Mouse (Mus musculus): Measurements from ENCODE around the gene Epb41l2. TPM values are rescaled to one million over a fixed set of nuclear protein-coding genes. Genes with fewer than 3 reads are reported as not detected.
A peak's percentile ranks its signal among the peaks of the same experiment; 100 is the strongest.

The Epb41l2 gene
- polyA plus RNA-seq, 1 experiment from 2014 or later, result 93.2 TPM

- 76% methylated on average over 5 of the region's 5 CpGs for WGBS
- Histone ChIP-seq H3K9me3 (no peaks in the 10 kb centered on the region), H3K4me1 (peaks cover 23% of the 10 kb centered on the region), H3K27me3 (no peaks in the 10 kb centered on the region), H3K36me3 (peaks cover 31% of the 10 kb centered on the region), H3K4me3 (no peak overlapping the region), H3K27ac (no peak overlapping the region), H3K4me2 (replicated peaks) (no peak overlapping the region), H3K9ac (no peak overlapping the region)
- ATAC-seq (ENCODE audit: low FRiP score, low read depth), result no peak
Measured at GRCm38 (mm10) chr10:25444198-25444783, 84.7 kb downstream of the Epb41l2 start.

GRCm38 (mm10) chr10:25446953-25447525 is 87.4 kb downstream of the Epb41l2 start:
- Histone ChIP-seq H3K4me1 (peaks cover 15% of the 10 kb centered on the region), H3K4me3 (no peak overlapping the region), H3K27ac (0 out of 2 replicates have a peak overlapping the region, but pooled peaks have one; percentile 48), H3K9ac (no peak overlapping the region), H3K9me3 (no peaks in the 10 kb centered on the region), H3K4me2 (replicated peaks) (no peak overlapping the region), H3K36me3 (peaks cover 24% of the 10 kb centered on the region), H3K27me3 (no peaks in the 10 kb centered on the region)
- WGBS, result 72% methylated on average over 5 of the region's 5 CpGs
- ATAC-seq (ENCODE audit: low FRiP score, low read depth), result no peak

DNA sequence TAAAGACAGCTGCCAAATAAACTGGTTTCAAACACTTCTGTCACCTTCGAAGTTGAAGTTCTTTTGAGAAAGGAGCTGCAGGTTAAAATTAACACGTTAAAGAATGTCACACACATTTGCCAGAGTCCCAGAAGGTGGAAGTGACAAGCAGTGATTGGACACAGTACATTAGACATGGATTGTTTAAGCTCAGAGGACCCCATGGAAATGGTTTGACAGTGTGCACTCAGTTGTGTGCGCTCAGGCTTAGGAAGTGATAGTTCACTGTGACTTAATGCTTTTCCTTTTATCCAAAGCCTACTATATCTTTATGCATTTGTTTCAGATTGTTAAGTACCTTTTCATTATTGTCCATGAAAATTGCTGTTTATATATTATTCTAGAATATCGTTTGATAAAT is 89.1 kb downstream of the Epb41l2 start:
- H3K4me3 ChIP-seq, result no peak overlapping the region
- H3K9ac ChIP-seq, result no peak overlapping the region
- H3K4me1 ChIP-seq, result peaks cover 20% of the 10 kb centered on the region
- peaks cover 21% of the 10 kb centered on the region for H3K36me3 ChIP-seq
- no peak for ATAC-seq (ENCODE audit: low FRiP score, low read depth)
- no peak overlapping the region for H3K4me2 ChIP-seq (replicated peaks)
- no peaks in the 10 kb centered on the region for H3K27me3 ChIP-seq
- 74% methylated on average over 4 of the region's 4 CpGs for WGBS
- H3K27ac ChIP-seq, result no peak overlapping the region
- no peaks in the 10 kb centered on the region for H3K9me3 ChIP-seq

DNA sequence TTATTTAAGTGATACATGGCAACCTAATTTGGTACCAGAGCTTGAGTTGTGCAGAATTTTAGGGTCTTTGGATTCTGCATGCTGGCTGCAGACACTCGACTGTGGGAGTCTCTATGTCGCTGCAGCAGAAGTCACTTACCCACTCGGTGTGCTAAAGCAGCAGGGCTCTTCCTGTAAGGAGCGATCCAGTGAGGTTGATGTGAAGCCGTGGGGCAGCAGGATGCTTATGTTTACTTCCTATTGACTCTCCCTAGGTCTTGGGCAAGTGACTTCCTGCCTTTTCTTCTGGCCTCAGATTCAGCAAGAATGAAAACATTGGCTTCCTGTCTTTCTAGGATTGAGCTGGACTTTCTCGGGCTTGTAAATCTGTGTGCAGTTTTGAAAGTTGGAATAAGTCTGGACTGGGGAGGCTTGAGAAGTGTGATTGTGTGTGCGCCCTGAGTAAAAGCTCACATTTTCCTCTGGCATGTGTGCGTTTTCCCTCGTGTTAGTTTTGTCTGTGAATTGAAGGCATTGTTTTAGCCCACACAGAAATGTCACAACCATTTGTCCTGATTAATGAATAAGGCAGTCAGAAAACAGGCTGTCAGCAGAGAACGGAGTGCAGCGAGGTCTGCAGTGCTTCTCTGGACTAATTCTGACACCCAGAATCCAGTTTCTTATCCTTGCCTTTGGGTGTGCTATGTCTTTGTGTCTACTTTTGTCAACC is 89.9 kb downstream of the Epb41l2 start:
- Histone ChIP-seq H3K4me2 (replicated peaks) (peak overlapping the region; percentile 17), H3K27me3 (no peaks in the 10 kb centered on the region), H3K4me1 (peaks cover 24% of the 10 kb centered on the region), H3K36me3 (peaks cover 21% of the 10 kb centered on the region), H3K27ac (peak overlapping the region; percentile 72), H3K9me3 (no peaks in the 10 kb centered on the region), H3K9ac (no peak overlapping the region), H3K4me3 (no peak overlapping the region)
- no peak for ATAC-seq (ENCODE audit: low FRiP score, low read depth)
- 42% methylated on average over 11 of the region's 11 CpGs for WGBS

DNA sequence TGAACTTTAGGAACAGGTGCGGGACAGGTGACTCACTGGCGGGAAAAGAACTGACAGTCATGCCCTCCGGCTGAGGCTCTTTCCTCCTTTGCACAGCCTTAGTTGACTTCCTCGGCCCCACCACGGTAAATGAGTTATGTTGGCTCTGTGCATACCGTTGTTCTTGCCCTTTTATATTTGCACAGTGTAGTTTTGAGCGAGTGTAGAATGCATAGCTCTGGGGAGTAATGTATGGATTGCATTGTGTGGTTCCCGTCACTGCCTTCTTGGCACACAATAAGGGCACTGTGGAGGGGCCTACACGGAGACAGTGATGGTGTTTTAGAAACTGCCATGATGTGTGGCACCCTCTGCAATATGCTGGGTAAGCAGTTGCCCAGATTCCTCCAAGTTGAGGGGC is 93.6 kb downstream of the Epb41l2 start:
- peaks cover 17% of the 10 kb centered on the region for H3K4me1 ChIP-seq
- no peaks in the 10 kb centered on the region for H3K9me3 ChIP-seq
- ATAC-seq (ENCODE audit: low FRiP score, low read depth), result no peak
- H3K9ac ChIP-seq, result no peak overlapping the region
- no peaks in the 10 kb centered on the region for H3K27me3 ChIP-seq
- H3K36me3 ChIP-seq, result peaks cover 16% of the 10 kb centered on the region
- H3K27ac ChIP-seq, result no peak overlapping the region; the same call in 1 of the 2 replicates
- H3K4me2 ChIP-seq (replicated peaks), result no peak overlapping the region
- 69% methylated on average over 9 of the region's 9 CpGs for WGBS
- H3K4me3 ChIP-seq, result no peak overlapping the region

DNA sequence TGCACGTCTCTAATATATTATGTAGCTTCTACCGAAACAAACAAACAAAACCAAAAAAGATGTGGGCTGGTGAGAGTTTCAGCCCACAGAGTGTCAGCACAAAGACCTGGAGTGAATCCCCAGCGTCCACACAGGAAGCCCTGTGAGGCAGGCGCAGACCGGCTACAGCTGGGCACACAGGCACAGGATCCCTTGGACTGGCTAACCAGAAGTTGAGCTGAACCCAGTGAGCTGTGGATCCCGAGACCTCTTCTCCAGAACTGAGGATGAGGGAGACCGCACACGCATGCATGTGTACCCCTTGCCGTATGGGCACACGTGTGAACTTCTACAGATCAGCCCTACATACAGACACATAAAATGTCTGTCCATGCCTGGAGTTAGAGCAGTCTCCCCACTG is 94.2 kb downstream of the Epb41l2 start:
- H3K4me3 ChIP-seq, result no peak overlapping the region
- H3K27ac ChIP-seq, result peak overlapping the region; percentile 48; the same call in 1 of the 2 replicates
- no peak overlapping the region for H3K4me2 ChIP-seq (replicated peaks)
- H3K9me3 ChIP-seq, result no peaks in the 10 kb centered on the region
- H3K36me3 ChIP-seq, result peaks cover 16% of the 10 kb centered on the region
- H3K27me3 ChIP-seq, result no peaks in the 10 kb centered on the region
- no peak overlapping the region for H3K9ac ChIP-seq
- peaks cover 17% of the 10 kb centered on the region for H3K4me1 ChIP-seq
- WGBS, result 88% methylated on average over 10 of the region's 10 CpGs
- no peak for ATAC-seq (ENCODE audit: low FRiP score, low read depth)

GRCm38 (mm10) chr10:25457118-25457517 is 97.5 kb downstream of the Epb41l2 start:
- peaks cover 16% of the 10 kb centered on the region for H3K36me3 ChIP-seq
- H3K4me3 ChIP-seq, result no peak overlapping the region
- WGBS, result 79% methylated on average over 6 of the region's 6 CpGs
- no peak overlapping the region for H3K9ac ChIP-seq
- no peak overlapping the region for H3K27ac ChIP-seq
- peaks cover 8% of the 10 kb centered on the region; the same call in 1 of the 2 replicates for H3K4me1 ChIP-seq
- no peaks in the 10 kb centered on the region for H3K9me3 ChIP-seq
- H3K27me3 ChIP-seq, result no peaks in the 10 kb centered on the region
- H3K4me2 ChIP-seq (replicated peaks), result no peak overlapping the region
- ATAC-seq (ENCODE audit: low FRiP score, low read depth), result no peak

GRCm38 (mm10) chr10:25457996-25458395 is 98.4 kb downstream of the Epb41l2 start:
- WGBS, result 82% methylated on average over 4 of the region's 4 CpGs
- no peaks in the 10 kb centered on the region for H3K9me3 ChIP-seq
- H3K27me3 ChIP-seq, result no peaks in the 10 kb centered on the region
- ATAC-seq (ENCODE audit: low FRiP score, low read depth), result no peak
- no peak overlapping the region for H3K4me2 ChIP-seq (replicated peaks)
- peaks cover 16% of the 10 kb centered on the region for H3K36me3 ChIP-seq
- no peak overlapping the region for H3K27ac ChIP-seq
- H3K4me3 ChIP-seq, result no peak overlapping the region
- peaks cover 8% of the 10 kb centered on the region; the same call in 1 of the 2 replicates for H3K4me1 ChIP-seq
- H3K9ac ChIP-seq, result no peak overlapping the region

DNA sequence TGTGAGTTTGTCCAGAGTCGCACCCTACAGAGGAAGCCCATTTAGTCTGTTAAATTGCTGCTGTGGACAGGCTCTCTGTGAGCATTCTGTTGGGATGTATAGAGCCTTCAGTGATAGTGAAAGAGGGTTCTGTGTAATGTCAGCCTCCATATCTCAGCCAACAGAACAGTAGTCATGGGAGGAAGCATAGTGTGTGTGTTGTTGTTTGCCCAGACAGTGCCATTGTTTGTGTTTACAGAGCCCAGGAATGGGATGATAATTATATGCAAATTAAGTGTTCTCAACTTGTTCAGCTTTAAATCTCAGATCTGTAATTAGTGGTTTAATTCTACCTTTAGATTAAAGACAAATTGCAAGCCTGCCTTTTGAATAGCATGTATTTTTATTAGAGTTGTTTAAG is 102.2 kb downstream of the Epb41l2 start:
- Histone ChIP-seq H3K27me3 (no peaks in the 10 kb centered on the region), H3K27ac (no peak overlapping the region), H3K9me3 (no peaks in the 10 kb centered on the region), H3K36me3 (peaks cover 3% of the 10 kb centered on the region), H3K4me1 (no peaks in the 10 kb centered on the region), H3K4me2 (replicated peaks) (no peak overlapping the region), H3K4me3 (no peak overlapping the region), H3K9ac (no peak overlapping the region)
- no peak for ATAC-seq (ENCODE audit: low FRiP score, low read depth)
- WGBS, result 63% methylated on average over 1 of the region's 1 CpGs

DNA sequence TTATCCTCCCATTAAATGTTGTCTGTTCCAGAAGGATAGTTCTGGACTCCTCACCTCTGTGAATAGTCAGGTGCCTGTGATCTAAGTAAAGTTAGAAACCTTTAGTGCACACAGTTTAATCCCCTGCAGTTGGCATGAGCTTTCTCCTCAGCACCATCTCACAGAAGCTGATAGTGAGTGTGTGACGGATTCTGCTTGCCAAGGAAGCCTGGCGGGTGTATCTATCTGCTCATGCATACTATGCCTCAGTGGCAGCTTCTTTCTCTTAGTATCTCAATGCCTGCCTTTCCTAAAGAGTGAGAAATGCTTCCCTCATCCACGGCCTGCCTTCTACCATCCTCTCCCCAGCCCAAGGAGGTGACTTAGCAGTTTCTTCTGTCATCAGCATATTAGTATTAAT is 103.1 kb downstream of the Epb41l2 start:
- Histone ChIP-seq H3K9me3 (no peaks in the 10 kb centered on the region), H3K4me1 (no peaks in the 10 kb centered on the region), H3K9ac (no peak overlapping the region), H3K27ac (no peak overlapping the region), H3K27me3 (no peaks in the 10 kb centered on the region), H3K4me3 (no peak overlapping the region), H3K4me2 (replicated peaks) (no peak overlapping the region), H3K36me3 (no peaks in the 10 kb centered on the region; the same call in 1 of the 2 replicates)
- 82% methylated on average over 3 of the region's 3 CpGs for WGBS
- no peak for ATAC-seq (ENCODE audit: low FRiP score, low read depth)

DNA sequence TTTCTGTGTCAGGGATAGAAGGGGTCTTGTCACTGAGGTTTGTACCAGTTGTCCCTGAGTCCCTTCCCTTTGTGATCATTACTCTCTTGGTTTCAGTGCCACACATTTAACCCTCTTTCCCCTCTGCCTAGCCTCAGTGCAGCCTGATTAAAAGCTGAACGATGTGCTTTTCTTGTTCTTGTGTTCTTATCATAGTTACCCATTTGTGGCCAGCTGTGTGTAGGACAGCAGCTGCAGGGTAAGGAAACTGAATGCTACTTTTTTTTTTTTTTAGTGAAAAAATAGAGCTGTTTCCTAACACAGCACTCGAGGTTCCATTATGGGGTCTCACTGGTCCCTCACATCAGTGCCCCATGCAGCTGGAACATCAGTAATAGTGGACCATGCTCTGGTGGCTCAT is 106.9 kb downstream of the Epb41l2 start:
- H3K9me3 ChIP-seq, result no peaks in the 10 kb centered on the region
- H3K27ac ChIP-seq, result no peak overlapping the region
- no peaks in the 10 kb centered on the region for H3K27me3 ChIP-seq
- no peak overlapping the region for H3K9ac ChIP-seq
- H3K4me3 ChIP-seq, result no peak overlapping the region
- 56% methylated on average over 2 of the region's 2 CpGs for WGBS
- no peak overlapping the region for H3K4me2 ChIP-seq (replicated peaks)
- peaks cover 24% of the 10 kb centered on the region for H3K36me3 ChIP-seq
- no peak for ATAC-seq (ENCODE audit: low FRiP score, low read depth)
- H3K4me1 ChIP-seq, result no peaks in the 10 kb centered on the region

GRCm38 (mm10) chr10:25471944-25472343 is 112.3 kb downstream of the Epb41l2 start:
- no peak overlapping the region for H3K4me3 ChIP-seq
- WGBS, result 61% methylated on average over 2 of the region's 2 CpGs
- H3K9me3 ChIP-seq, result no peaks in the 10 kb centered on the region
- no peak overlapping the region for H3K9ac ChIP-seq
- no peak; the same call in 1 of the 2 replicates for ATAC-seq (ENCODE audit: low FRiP score, low read depth)
- H3K27ac ChIP-seq, result no peak overlapping the region
- no peak overlapping the region for H3K4me2 ChIP-seq (replicated peaks)
- H3K27me3 ChIP-seq, result no peaks in the 10 kb centered on the region
- H3K36me3 ChIP-seq, result peaks cover 45% of the 10 kb centered on the region
- no peaks in the 10 kb centered on the region for H3K4me1 ChIP-seq

Data from limb, embryonic 13.5 days (tissue).